Mouse (Mus musculus) bone marrow macrophage, adult 2 months (primary cell): ENCODE results near the gene Zcchc3.

ENCODE experiments used
- CTCF ChIP-seq: IDR thresholded peaks from 2 replicates; pipeline ENCODE4 v1.5.1; 2012; ENCODE audit warnings: low read depth, mild to moderate bottlenecking, low read length, moderate library complexity
- POLR2A ChIP-seq: IDR thresholded peaks from 2 replicates; pipeline ENCODE4 v1.6.1; 2012; ENCODE audit warnings: mild to moderate bottlenecking, low read depth, low read length, borderline replicate concordance

DNA sequence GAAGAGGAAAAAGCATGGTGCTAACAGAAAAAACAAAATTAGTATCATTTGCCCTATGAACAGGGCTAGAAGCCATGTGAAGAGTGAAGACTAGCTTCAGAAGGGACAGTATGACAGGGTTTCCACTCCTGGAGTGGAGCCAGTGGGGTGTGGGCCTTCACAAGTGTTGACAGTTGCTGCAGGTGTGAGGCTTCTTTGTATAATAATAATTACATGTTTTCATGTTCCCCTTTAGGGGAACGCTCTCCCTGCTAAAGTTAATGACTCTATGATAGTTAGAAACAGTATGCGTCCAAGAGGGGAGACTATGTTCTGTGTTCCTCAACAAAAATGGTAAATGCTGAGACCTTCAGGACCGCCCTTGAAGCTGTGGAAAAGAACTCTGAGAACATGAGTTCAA, 959 bp upstream of the Zcchc3 start:
- no peak for TF ChIP-seq POLR2A
- no peak for TF ChIP-seq CTCF
